Mouse (Mus musculus): ENCODE data around the gene Prn. TPM values are rescaled to one million over a fixed set of nuclear protein-coding genes. Genes with fewer than 3 reads are reported as not detected.
A peak's percentile ranks its signal among the peaks of the same experiment; 100 is the strongest.

The Prn gene
- polyA plus RNA-seq, 1 experiment from 2014 or later, result not detected

- 5% methylated on average over 4 of the region's 4 CpGs for WGBS
- ATAC-seq (ENCODE audit: low read depth), result no peak
- H3K9me3 ChIP-seq (ENCODE audit: control insufficient read depth, low read length), result no peaks in the 10 kb centered on the region
- peak overlapping the region; percentile 80; the same call in 1 of the 2 replicates for H3K9ac ChIP-seq (replicated peaks; ENCODE audit: low read depth, low read length)
- H3K4me2 ChIP-seq (ENCODE audit: low read depth, low read length), result peak overlapping the region; percentile 68
- peaks cover 22% of the 10 kb centered on the region for H3K4me1 ChIP-seq (ENCODE audit: control insufficient read depth, insufficient read depth, low read length)
- no peaks in the 10 kb centered on the region for H3K36me3 ChIP-seq (ENCODE audit: control insufficient read depth, insufficient read depth, low read length)
- H3K27me3 ChIP-seq (ENCODE audit: control insufficient read depth, insufficient read depth, low read length), result no peaks in the 10 kb centered on the region
- H3K27ac ChIP-seq (ENCODE audit: low read depth, low read length), result 0 out of 2 replicates have a peak overlapping the region, but pooled peaks have one; percentile 94
- peak overlapping the region; percentile 74 for H3K4me3 ChIP-seq (ENCODE audit: low read depth, low read length)
These were observed 1.6 kb downstream of the Prn start for GRCm38 (mm10) chr2:131911341-131911740.

GRCm38 (mm10) chr2:131912526-131913258 lies 2.9 kb downstream of the Prn start:
- peak overlapping the region; percentile 68 for H3K4me2 ChIP-seq (ENCODE audit: low read depth, low read length)
- ATAC-seq (ENCODE audit: low read depth), result no peak
- H3K9ac ChIP-seq (replicated peaks; ENCODE audit: low read depth, low read length), result no peak overlapping the region
- no peaks in the 10 kb centered on the region for H3K9me3 ChIP-seq (ENCODE audit: control insufficient read depth, low read length)
- 0 out of 2 replicates have a peak overlapping the region, but pooled peaks have one; percentile 1 for H3K4me3 ChIP-seq (ENCODE audit: low read depth, low read length)
- peaks cover 22% of the 10 kb centered on the region for H3K4me1 ChIP-seq (ENCODE audit: control insufficient read depth, insufficient read depth, low read length)
- no peaks in the 10 kb centered on the region for H3K27me3 ChIP-seq (ENCODE audit: control insufficient read depth, insufficient read depth, low read length)
- no peak overlapping the region for H3K27ac ChIP-seq (ENCODE audit: low read depth, low read length)
- H3K36me3 ChIP-seq (ENCODE audit: control insufficient read depth, insufficient read depth, low read length), result no peaks in the 10 kb centered on the region
- 69% methylated on average over 8 of the region's 8 CpGs for WGBS

GRCm38 (mm10) chr2:131932275-131932902 lies 22.6 kb downstream of the Prn start:
- no peak overlapping the region for H3K4me3 ChIP-seq (ENCODE audit: low read depth, low read length)
- no peak overlapping the region for H3K27ac ChIP-seq (ENCODE audit: low read depth, low read length)
- no peak overlapping the region for H3K4me2 ChIP-seq (ENCODE audit: low read depth, low read length)
- WGBS, result 72% methylated on average over 7 of the region's 7 CpGs
- H3K9me3 ChIP-seq (ENCODE audit: control insufficient read depth, low read length), result no peaks in the 10 kb centered on the region
- ATAC-seq (ENCODE audit: low read depth), result no peak
- H3K27me3 ChIP-seq (ENCODE audit: control insufficient read depth, insufficient read depth, low read length), result no peaks in the 10 kb centered on the region
- H3K9ac ChIP-seq (replicated peaks; ENCODE audit: low read depth, low read length), result no peak overlapping the region
- peaks cover 4% of the 10 kb centered on the region; the same call in 1 of the 2 replicates for H3K36me3 ChIP-seq (ENCODE audit: control insufficient read depth, insufficient read depth, low read length)
- no peaks in the 10 kb centered on the region for H3K4me1 ChIP-seq (ENCODE audit: control insufficient read depth, insufficient read depth, low read length)

- 49% methylated on average over 6 of the region's 6 CpGs for WGBS
- Histone ChIP-seq H3K36me3 (ENCODE audit: control insufficient read depth, insufficient read depth, low read length) (peaks cover 7% of the 10 kb centered on the region; the same call in 1 of the 2 replicates), H3K27me3 (ENCODE audit: control insufficient read depth, insufficient read depth, low read length) (no peaks in the 10 kb centered on the region), H3K27ac (ENCODE audit: low read depth, low read length) (no peak overlapping the region), H3K4me1 (ENCODE audit: control insufficient read depth, insufficient read depth, low read length) (no peaks in the 10 kb centered on the region), H3K9ac (replicated peaks; ENCODE audit: low read depth, low read length) (no peak overlapping the region), H3K9me3 (ENCODE audit: control insufficient read depth, low read length) (no peaks in the 10 kb centered on the region), H3K4me2 (ENCODE audit: low read depth, low read length) (no peak overlapping the region), H3K4me3 (ENCODE audit: low read depth, low read length) (no peak overlapping the region)
- no peak for ATAC-seq (ENCODE audit: low read depth)
These were observed 23.3 kb downstream of the Prn start for GRCm38 (mm10) chr2:131933013-131933412.

GRCm38 (mm10) chr2:131933598-131933997 lies 23.8 kb downstream of the Prn start:
- Histone ChIP-seq H3K36me3 (ENCODE audit: control insufficient read depth, insufficient read depth, low read length) (peaks cover 7% of the 10 kb centered on the region; the same call in 1 of the 2 replicates), H3K4me3 (ENCODE audit: low read depth, low read length) (no peak overlapping the region), H3K27ac (ENCODE audit: low read depth, low read length) (no peak overlapping the region), H3K27me3 (ENCODE audit: control insufficient read depth, insufficient read depth, low read length) (no peaks in the 10 kb centered on the region), H3K4me2 (ENCODE audit: low read depth, low read length) (no peak overlapping the region), H3K9ac (replicated peaks; ENCODE audit: low read depth, low read length) (no peak overlapping the region), H3K4me1 (ENCODE audit: control insufficient read depth, insufficient read depth, low read length) (no peaks in the 10 kb centered on the region), H3K9me3 (ENCODE audit: control insufficient read depth, low read length) (no peaks in the 10 kb centered on the region)
- no peak for ATAC-seq (ENCODE audit: low read depth)
- whole genome bisulfite sequencing, result 67% methylated on average over 3 of the region's 3 CpGs

GRCm38 (mm10) chr2:131934243-131934642 lies 24.5 kb downstream of the Prn start:
- Histone ChIP-seq H3K4me2 (ENCODE audit: low read depth, low read length) (no peak overlapping the region), H3K27ac (ENCODE audit: low read depth, low read length) (no peak overlapping the region), H3K9me3 (ENCODE audit: control insufficient read depth, low read length) (no peaks in the 10 kb centered on the region), H3K9ac (replicated peaks; ENCODE audit: low read depth, low read length) (no peak overlapping the region), H3K4me1 (ENCODE audit: control insufficient read depth, insufficient read depth, low read length) (no peaks in the 10 kb centered on the region), H3K27me3 (ENCODE audit: control insufficient read depth, insufficient read depth, low read length) (no peaks in the 10 kb centered on the region), H3K4me3 (ENCODE audit: low read depth, low read length) (no peak overlapping the region), H3K36me3 (ENCODE audit: control insufficient read depth, insufficient read depth, low read length) (peaks cover 7% of the 10 kb centered on the region; the same call in 1 of the 2 replicates)
- 94% methylated on average over 2 of the region's 2 CpGs for WGBS
- ATAC-seq (ENCODE audit: low read depth), result no peak

- no peak overlapping the region for H3K4me2 ChIP-seq (ENCODE audit: low read depth, low read length)
- ATAC-seq (ENCODE audit: low read depth), result no peak
- 81% methylated on average over 10 of the region's 10 CpGs for WGBS
These were observed 25.8 kb downstream of the Prn start for GRCm38 (mm10) chr2:131935390-131936105.

GRCm38 (mm10) chr2:131936410-131936809 lies 26.7 kb downstream of the Prn start:
- Histone ChIP-seq H3K9me3 (ENCODE audit: control insufficient read depth, low read length) (no peaks in the 10 kb centered on the region), H3K36me3 (ENCODE audit: control insufficient read depth, insufficient read depth, low read length) (peaks cover 7% of the 10 kb centered on the region; the same call in 1 of the 2 replicates), H3K27ac (ENCODE audit: low read depth, low read length) (no peak overlapping the region), H3K27me3 (ENCODE audit: control insufficient read depth, insufficient read depth, low read length) (no peaks in the 10 kb centered on the region), H3K4me1 (ENCODE audit: control insufficient read depth, insufficient read depth, low read length) (no peaks in the 10 kb centered on the region), H3K4me2 (ENCODE audit: low read depth, low read length) (no peak overlapping the region), H3K9ac (replicated peaks; ENCODE audit: low read depth, low read length) (no peak overlapping the region), H3K4me3 (ENCODE audit: low read depth, low read length) (no peak overlapping the region)
- 98% methylated on average over 10 of the region's 10 CpGs for WGBS
- no peak for ATAC-seq (ENCODE audit: low read depth)

More at GRCm38 (mm10) chr2:131935390-131936105, 25.8 kb downstream of the Prn start:
- Histone ChIP-seq H3K4me1 (ENCODE audit: control insufficient read depth, insufficient read depth, low read length) (no peaks in the 10 kb centered on the region), H3K36me3 (ENCODE audit: control insufficient read depth, insufficient read depth, low read length) (peaks cover 7% of the 10 kb centered on the region; the same call in 1 of the 2 replicates), H3K27ac (ENCODE audit: low read depth, low read length) (no peak overlapping the region), H3K27me3 (ENCODE audit: control insufficient read depth, insufficient read depth, low read length) (no peaks in the 10 kb centered on the region), H3K9me3 (ENCODE audit: control insufficient read depth, low read length) (no peaks in the 10 kb centered on the region), H3K4me3 (ENCODE audit: low read depth, low read length) (no peak overlapping the region), H3K9ac (replicated peaks; ENCODE audit: low read depth, low read length) (no peak overlapping the region)

Data from neural tube, embryonic 14.5 days (tissue).